In genomic region chr16:76200801-76201728, GRCm38 (mm10) we compare ENCODE assay signal across 17 mouse cellular contexts.
DNase-seq lines count a peak whose midpoint lies in the region; ATAC-seq and TF ChIP-seq lines count a peak whose summit lies in the region.
"Had no signal": no experiment of that assay in that cellular context is flagged by ENCODE, and none has a peak within 500 bp of the region (broad histone marks: within the 10 kb centered on the region; RNA-seq: fewer than 3 reads in every experiment).

No protein-coding gene starts in this region.

- intact Hi-C loops in gastrocnemius, postnatal 36 days (cut with DNase I) = loop anchor here (10.0 kb wide), 3 partner anchors 564 to 664 kb away; no protein-coding TSS in a partner anchor
- intact Hi-C loops in heart, adult 2 months (cut with DNase I) = loop anchor here (10.0 kb wide), 3 partner anchors 334 to 604 kb away; no protein-coding TSS in a partner anchor

- no peak for TF ChIP-seq EP300 in stomach, postnatal 0 days (optimal IDR thresholded peaks at IDR 0.05)
- no peak for TF ChIP-seq EP300 in heart, adult 2 months (IDR thresholded peaks at IDR 0.05; ENCODE audit: insufficient read depth, low read depth, low read length)

- no peak overlapping the region for H3K4me2 ChIP-seq in limb, embryonic 14.5 days (replicated peaks; ENCODE audit: low read depth, low read length, severe bottlenecking)
- no peak overlapping the region for H3K4me2 ChIP-seq in stomach, postnatal 0 days (replicated peaks; ENCODE audit: low read depth)
- H3K4me2 ChIP-seq: embryonic facial prominence, embryonic 15.5 days; forebrain, embryonic 12.5 days; hindbrain, embryonic 13.5 days had no signal

- no peaks in the 10 kb centered on the region for H3K4me1 ChIP-seq in limb, embryonic 14.5 days (ENCODE audit: control insufficient read depth, insufficient read depth, low read length)
- no peaks in the 10 kb centered on the region for H3K4me1 ChIP-seq in limb, embryonic 10.5 days
- H3K4me1 ChIP-seq in small intestine, adult 2 months (ENCODE audit: control insufficient read depth, insufficient read depth, insufficient read length, low read length) = peaks cover 7% of the 10 kb centered on the region; the same call in 1 of the 2 replicates
- H3K4me1 ChIP-seq in stomach, postnatal 0 days (replicated peaks; ENCODE audit: control insufficient read depth, insufficient read depth) = no peaks in the 10 kb centered on the region
- no peaks in the 10 kb centered on the region for H3K4me1 ChIP-seq in heart, adult 2 months (ENCODE audit: control insufficient read depth, insufficient read depth, low read length)
- H3K4me1 ChIP-seq: embryonic facial prominence, embryonic 15.5 days; forebrain, embryonic 12.5 days; heart, embryonic 10.5 days; hindbrain, embryonic 13.5 days had no signal

- H3K79me2 ChIP-seq in heart, adult 2 months (replicated peaks; ENCODE audit: control insufficient read depth, insufficient read depth, low read length) = no peaks in the 10 kb centered on the region

- 70% methylated on average over 9 of the region's 9 CpGs for WGBS in limb, embryonic 14.5 days
- WGBS in limb, embryonic 10.5 days = 81% methylated on average over 9 of the region's 9 CpGs
- 59% methylated on average over 9 of the region's 9 CpGs for WGBS in small intestine, adult 2 months
- WGBS in stomach, postnatal 0 days = 36% methylated on average over 9 of the region's 9 CpGs
- 80% methylated on average over 9 of the region's 9 CpGs for WGBS in heart, adult 2 months

- no peak for ATAC-seq in limb, embryonic 14.5 days (ENCODE audit: low FRiP score, low read depth)
- ATAC-seq in stomach, postnatal 0 days (ENCODE audit: low FRiP score, low TSS enrichment) = 0 out of 2 replicates have a peak, but pooled peaks have one; percentile 21
- ATAC-seq: forebrain, embryonic 16.5 days; hindbrain, postnatal 0 days had no signal

- peak; percentile 7 for DNase-seq in limb, embryonic 14.5 days (ENCODE audit: low spot score)
- DNase-seq in limb, embryonic 10.5 days (ENCODE audit: low spot score) = no peak
- DNase-seq in gonadal fat pad, adult 2 months (ENCODE audit: low read depth) = peak; percentile 81
- no peak for DNase-seq in stomach, postnatal 0 days (ENCODE audit: low spot score)
- no peak for DNase-seq in gastrocnemius, postnatal 36 days
- DNase-seq in heart, adult 2 months = no peak
- DNase-seq: cerebellum, adult 18-20 months; cerebellum, adult 9-11 months; cerebellum, postnatal 36 days; heart, adult 11 months had no signal

- TF ChIP-seq POLR2A in limb, embryonic 14.5 days (IDR thresholded peaks at IDR 0.05; ENCODE audit: borderline replicate concordance, extremely low read depth, insufficient read depth, insufficient read length) = no peak
- no peak for TF ChIP-seq POLR2A in small intestine, adult 2 months (IDR thresholded peaks at IDR 0.05; ENCODE audit: low read depth, low read length)
- TF ChIP-seq POLR2A in heart, adult 2 months (IDR thresholded peaks at IDR 0.05; ENCODE audit: insufficient read depth, low read depth, low read length) = no peak

- H3K4me3 ChIP-seq in limb, embryonic 14.5 days (replicated peaks; ENCODE audit: low read length) = no peak overlapping the region
- H3K4me3 ChIP-seq in limb, embryonic 10.5 days = no peak overlapping the region
- H3K4me3 ChIP-seq in small intestine, adult 2 months (ENCODE audit: low read depth, low read length) = no peak overlapping the region
- H3K4me3 ChIP-seq in stomach, postnatal 0 days (ENCODE audit: low read depth, low read length) = no peak overlapping the region
- no peak overlapping the region for H3K4me3 ChIP-seq in heart, adult 2 months
- H3K4me3 ChIP-seq: embryonic facial prominence, embryonic 15.5 days; forebrain, embryonic 12.5 days; heart, embryonic 10.5 days; hindbrain, embryonic 13.5 days had no signal

- TF ChIP-seq CTCF in small intestine, adult 2 months (IDR thresholded peaks at IDR 0.05; ENCODE audit: extremely low read depth, insufficient read length, insufficient replicate concordance, low read depth, low read length) = no peak
- TF ChIP-seq CTCF in stomach, postnatal 0 days (IDR thresholded peaks at IDR 0.05; ENCODE audit: low read depth) = no peak
- TF ChIP-seq CTCF in heart, adult 2 months (IDR thresholded peaks at IDR 0.05) = no peak

- no peaks in the 10 kb centered on the region for H3K27me3 ChIP-seq in limb, embryonic 14.5 days (ENCODE audit: control insufficient read depth, insufficient read depth, low read length)
- H3K27me3 ChIP-seq in limb, embryonic 10.5 days (ENCODE audit: low read depth, poor library complexity, severe bottlenecking) = no peaks in the 10 kb centered on the region
- no peaks in the 10 kb centered on the region for H3K27me3 ChIP-seq in small intestine, adult 2 months (ENCODE audit: control insufficient read depth, insufficient read depth, low read length)
- no peaks in the 10 kb centered on the region for H3K27me3 ChIP-seq in stomach, postnatal 0 days (ENCODE audit: control insufficient read depth, insufficient read depth, low read length)
- no peaks in the 10 kb centered on the region for H3K27me3 ChIP-seq in heart, adult 2 months (ENCODE audit: control insufficient read depth, insufficient read depth, low read length)
- H3K27me3 ChIP-seq: embryonic facial prominence, embryonic 15.5 days; forebrain, embryonic 12.5 days; hindbrain, embryonic 13.5 days had no signal

- no peak overlapping the region for H3K9ac ChIP-seq in limb, embryonic 14.5 days (ENCODE audit: low read depth, low read length, severe bottlenecking)
- H3K9ac ChIP-seq in stomach, postnatal 0 days (ENCODE audit: low read length) = no peak overlapping the region
- H3K9ac ChIP-seq in heart, adult 2 months (ENCODE audit: low read depth, low read length) = no peak overlapping the region
- H3K9ac ChIP-seq: embryonic facial prominence, embryonic 15.5 days; forebrain, embryonic 12.5 days; hindbrain, embryonic 13.5 days had no signal

- no peak overlapping the region for H3K27ac ChIP-seq in limb, embryonic 14.5 days (replicated peaks; ENCODE audit: low read depth, low read length)
- no peak overlapping the region for H3K27ac ChIP-seq in limb, embryonic 10.5 days
- peak overlapping the region; percentile 60; the same call in 1 of the 2 replicates for H3K27ac ChIP-seq in small intestine, adult 2 months (ENCODE audit: insufficient read depth, low read depth, low read length)
- H3K27ac ChIP-seq in stomach, postnatal 0 days (replicated peaks) = no peak overlapping the region
- no peak overlapping the region for H3K27ac ChIP-seq in heart, adult 2 months
- H3K27ac ChIP-seq: forebrain, embryonic 12.5 days; heart, embryonic 10.5 days; hindbrain, embryonic 13.5 days; hindbrain, postnatal 0 days had no signal

- no peaks in the 10 kb centered on the region for H3K9me3 ChIP-seq in limb, embryonic 14.5 days (ENCODE audit: control insufficient read depth, low read length)
- no peaks in the 10 kb centered on the region for H3K9me3 ChIP-seq in limb, embryonic 10.5 days (replicated peaks)
- no peaks in the 10 kb centered on the region for H3K9me3 ChIP-seq in stomach, postnatal 0 days (ENCODE audit: control insufficient read depth, low read length)
- H3K9me3 ChIP-seq: embryonic facial prominence, embryonic 15.5 days; forebrain, embryonic 12.5 days; heart, embryonic 10.5 days; hindbrain, embryonic 13.5 days had no signal

- no peaks in the 10 kb centered on the region for H3K36me3 ChIP-seq in limb, embryonic 14.5 days (ENCODE audit: control insufficient read depth, insufficient read depth, low read length)
- H3K36me3 ChIP-seq in limb, embryonic 10.5 days = no peaks in the 10 kb centered on the region
- no peaks in the 10 kb centered on the region for H3K36me3 ChIP-seq in small intestine, adult 2 months (ENCODE audit: control insufficient read depth, insufficient read depth, low read length)
- no peaks in the 10 kb centered on the region for H3K36me3 ChIP-seq in stomach, postnatal 0 days (ENCODE audit: control insufficient read depth, insufficient read depth, low read length)
- no peaks in the 10 kb centered on the region for H3K36me3 ChIP-seq in heart, adult 2 months (ENCODE audit: control insufficient read depth, insufficient read depth, low read length)
- H3K36me3 ChIP-seq: embryonic facial prominence, embryonic 15.5 days; forebrain, embryonic 12.5 days; heart, embryonic 10.5 days; hindbrain, embryonic 13.5 days had no signal

Comparison
In these comparisons a context has a peak if more than half of its experiments do, and no peak if none do; other contexts are left out.
1. DNase-seq: peak in limb, embryonic 14.5 days (single experiment) and gonadal fat pad, adult 2 months (single experiment); none in limb, embryonic 10.5 days (single experiment), stomach, postnatal 0 days (single experiment), gastrocnemius, postnatal 36 days (0 of 2) and heart, adult 2 months (0 of 2).